Mouse (Mus musculus) lung, postnatal 0 days (tissue): ENCODE measurements around the gene Jph4.

Experiments
- CTCF ChIP-seq: IDR thresholded peaks from 2 replicates; pipeline ENCODE4 v1.5.1; 2016; ENCODE audit warnings: antibody characterized with exemption, mild to moderate bottlenecking
- EP300 ChIP-seq: IDR thresholded peaks from 2 replicates; pipeline ENCODE4 v1.6.1; 2016; ENCODE audit warnings: antibody characterized with exemption, mild to moderate bottlenecking, control low read depth

GRCm38 (mm10) chr14:55118852-55119251, 2.1 kb upstream of the Jph4 start:
- no peak for TF ChIP-seq CTCF
- no peak for TF ChIP-seq EP300
